Mouse (Mus musculus) large intestine, adult 2 months (tissue): ENCODE measurements at regions not wholly inside any gene's neighbourhood (a gene's known extent, or its start where the extent isn't known, plus 50 kb on each side); places are given as distances from the start of the nearest gene placed in this dataset.

Experiments
- DNase-seq: peaks from one replicate; pipeline ENCODE4 v3.0.0-alpha.2; 2012; ENCODE audit warnings: low read depth, low spot score
- WGBS: fragments of 180-500 bp; shearing (Covaris S2); methylation state at CpG from one replicate; pipeline ENCODE4 v1.1.7; 2018; 5-methylcytosine and 5-hydroxymethylcytosine counted together

GRCm38 (mm10) chr13:37468304-37469178 lies 123.5 kb downstream of the Ly86 start:
- no peak for DNase-seq
- WGBS = 29% methylated on average over 17 of the region's 17 CpGs

GRCm38 (mm10) chr13:37470230-37470907 lies 125.4 kb downstream of the Ly86 start:
- WGBS = 16% methylated on average over 11 of the region's 11 CpGs

GRCm38 (mm10) chr13:37473359-37473758 lies 128.4 kb downstream of the Ly86 start:
- WGBS = 38% methylated on average over 1 of the region's 1 CpGs
- DNase-seq = no peak

More at GRCm38 (mm10) chr13:37470230-37470907, 125.4 kb downstream of the Ly86 start:
- no peak for DNase-seq

GRCm38 (mm10) chr13:37475804-37476203 lies 130.8 kb downstream of the Ly86 start:
- WGBS = 81% methylated on average over 3 of the region's 3 CpGs
- no peak for DNase-seq

GRCm38 (mm10) chr13:37476256-37477053 lies 131.4 kb downstream of the Ly86 start:
- 49% methylated on average over 13 of the region's 13 CpGs for WGBS
- no peak for DNase-seq

GRCm38 (mm10) chr13:37477342-37477741 lies 132.3 kb downstream of the Ly86 start:
- WGBS = 23% methylated on average over 6 of the region's 6 CpGs
- DNase-seq = no peak

GRCm38 (mm10) chr13:37477749-37478548 lies 132.9 kb downstream of the Ly86 start:
- DNase-seq = no peak
- 4% methylated on average over 15 of the region's 15 CpGs for WGBS

- no peak for DNase-seq
- 59% methylated on average over 7 of the region's 7 CpGs for WGBS
These were observed 134.2 kb downstream of the Ly86 start for GRCm38 (mm10) chr13:37479182-37479691.

- WGBS = 83% methylated on average over 5 of the region's 5 CpGs
These were observed 136.5 kb downstream of the Ly86 start for GRCm38 (mm10) chr13:37481514-37481913.

GRCm38 (mm10) chr13:37482038-37482437 lies 137.0 kb downstream of the Ly86 start:
- 16% methylated on average over 2 of the region's 2 CpGs for WGBS
- DNase-seq = no peak

More at GRCm38 (mm10) chr13:37481514-37481913, 136.5 kb downstream of the Ly86 start:
- no peak for DNase-seq

GRCm38 (mm10) chr13:37482589-37482988 lies 137.6 kb downstream of the Ly86 start:
- DNase-seq = no peak
- WGBS = 8% methylated on average over 10 of the region's 10 CpGs

GRCm38 (mm10) chr13:37483010-37483855 lies 138.2 kb downstream of the Ly86 start:
- 42% methylated on average over 19 of the region's 19 CpGs for WGBS
- no peak for DNase-seq

- no peak for DNase-seq
- WGBS = 82% methylated on average over 4 of the region's 4 CpGs
These were observed 139.6 kb downstream of the Ly86 start for GRCm38 (mm10) chr13:37484631-37485030.

GRCm38 (mm10) chr13:37492115-37493001 lies 147.3 kb downstream of the Ly86 start:
- WGBS = 33% methylated on average over 11 of the region's 11 CpGs
- DNase-seq = no peak

- 47% methylated on average over 1 of the region's 1 CpGs for WGBS
- DNase-seq = no peak
These were observed 148.3 kb downstream of the Ly86 start for GRCm38 (mm10) chr13:37493331-37493730.

GRCm38 (mm10) chr13:37495272-37495932 lies 150.4 kb downstream of the Ly86 start:
- DNase-seq = no peak
- 85% methylated on average over 8 of the region's 8 CpGs for WGBS

GRCm38 (mm10) chr13:37497986-37498385 lies 153.0 kb downstream of the Ly86 start:
- no peak for DNase-seq
- WGBS = 70% methylated on average over 3 of the region's 3 CpGs
